Mouse (Mus musculus) midbrain, embryonic 15.5 days (tissue): Measurements from ENCODE around the gene Hoxb7. TPM values are rescaled to one million over a fixed set of nuclear protein-coding genes. Genes with fewer than 3 reads are reported as not detected.
A peak's percentile ranks its signal among the peaks of the same experiment; 100 is the strongest.

Experiments used
- ATAC-seq: fragments of 200-750 bp; cut with Nextera tagmentation; replicated peaks from 2 replicates; pipeline ENCODE4 v1.8.0; 2017; ENCODE audit warnings: moderate TSS enrichment
- H3K27ac ChIP-seq: fragments of 300-500 bp; sonication (generic); 2 replicates; pipeline ENCODE4 v1.5.1; 2015; ENCODE audit warnings: mild to moderate bottlenecking, inconsistent platforms
- H3K27me3 ChIP-seq: fragments of 300-500 bp; sonication (generic); replicated peaks from 2 replicates; pipeline ENCODE4 v1.6.1; 2015; ENCODE audit warnings: inconsistent platforms
- H3K36me3 ChIP-seq: fragments of 300-500 bp; sonication (generic); replicated peaks from 2 replicates; pipeline ENCODE4 v1.6.1; 2015; ENCODE audit warnings: inconsistent platforms
- H3K4me1 ChIP-seq: fragments of 300-500 bp; sonication (generic); 2 replicates; pipeline ENCODE4 v1.6.1; 2015; ENCODE audit warnings: inconsistent platforms
- H3K4me2 ChIP-seq: fragments of 300-500 bp; sonication (generic); 2 replicates; pipeline ENCODE4 v1.6.1; 2015; ENCODE audit warnings: inconsistent platforms, mild to moderate bottlenecking, moderate library complexity
- H3K4me3 ChIP-seq: fragments of 300-500 bp; sonication (generic); 2 replicates; pipeline ENCODE4 v1.5.1; 2015; ENCODE audit warnings: mild to moderate bottlenecking, inconsistent platforms
- H3K9ac ChIP-seq: fragments of 300-500 bp; sonication (generic); 2 replicates; pipeline ENCODE4 v1.6.1; 2015; ENCODE audit warnings: mild to moderate bottlenecking, inconsistent platforms
- H3K9me3 ChIP-seq: fragments of 300-500 bp; sonication (generic); 2 replicates; pipeline ENCODE4 v1.6.1; 2016; ENCODE audit warnings: inconsistent platforms
- WGBS: fragments of 180-500 bp; shearing (Covaris S2); methylation state at CpG from one replicate; pipeline ENCODE4 v1.1.7; 2015; ENCODE audit warnings: mixed read lengths; 5-methylcytosine and 5-hydroxymethylcytosine counted together
- microRNA counts: library from miRNA; unstranded; fragments of <30 nt; microRNA quantifications from one replicate; lab custom pipeline; 2016
- microRNA-seq: library from miRNA; unstranded; fragments of <30 nt; microRNA quantifications from one replicate; pipeline ENCODE4, GENCODE M21; 2016
- polyA plus RNA-seq: library from polyadenylated mRNA; unstranded; fragments of >200 nt; fragmentation: Nextera tagmentation; extraction: Ambion mirVana; gene quantifications from 2 replicates; pipeline ENCODE4 v1.2.1, GENCODE M21; 2015

Gene Hoxb7
- polyA plus RNA-seq, 1 experiment from 2014 or later: not detected

- WGBS: 6% methylated on average over 8 of the region's 8 CpGs
- Histone ChIP-seq H3K36me3 (no peaks in the 10 kb centered on the region), H3K27ac (no peak overlapping the region), H3K9ac (no peak overlapping the region), H3K4me3 (no peak overlapping the region), H3K9me3 (no peaks in the 10 kb centered on the region), H3K4me2 (no peak overlapping the region), H3K4me1 (no peaks in the 10 kb centered on the region; the same call in 1 of the 2 replicates), H3K27me3 (peaks cover 95% of the 10 kb centered on the region)
- no peak for ATAC-seq
These were observed 42.2 kb downstream of the Hoxb7 start for GRCm38 (mm10) chr11:96328605-96329004.

GRCm38 (mm10) chr11:96332105-96332504 is 45.7 kb downstream of the Hoxb7 start:
- ATAC-seq: no peak
- H3K9ac ChIP-seq: no peak overlapping the region
- H3K9me3 ChIP-seq: no peaks in the 10 kb centered on the region
- H3K27ac ChIP-seq: no peak overlapping the region
- H3K36me3 ChIP-seq: no peaks in the 10 kb centered on the region
- peaks cover 99% of the 10 kb centered on the region for H3K27me3 ChIP-seq
- no peaks in the 10 kb centered on the region; the same call in 1 of the 2 replicates for H3K4me1 ChIP-seq
- H3K4me2 ChIP-seq: no peak overlapping the region
- 0% methylated on average over 8 of the region's 8 CpGs for WGBS
- no peak overlapping the region for H3K4me3 ChIP-seq

DNA sequence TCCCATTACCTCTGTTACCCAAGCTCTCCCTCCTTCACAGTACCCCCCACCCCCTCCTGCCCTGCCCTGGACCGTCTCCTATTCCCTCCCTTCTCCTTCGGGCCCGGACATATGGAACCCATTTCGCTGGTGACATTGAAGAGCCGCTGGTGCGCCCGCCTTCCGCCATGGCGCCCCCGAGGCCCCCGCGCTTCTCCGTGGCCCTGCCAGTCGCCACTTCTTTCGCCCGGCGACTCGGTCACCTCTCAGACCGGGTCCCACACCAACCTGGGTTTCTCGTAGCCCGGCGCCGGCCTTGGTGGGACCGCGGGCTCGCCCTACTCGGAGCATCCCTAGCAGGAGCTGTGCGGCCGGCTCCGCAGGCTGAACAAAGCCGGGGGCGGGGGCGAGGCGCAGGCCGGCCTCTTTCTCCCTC is 46.2 kb downstream of the Hoxb7 start:
- no peak for ATAC-seq
- under 1% methylated on average over 35 of the region's 35 CpGs for WGBS
- peaks cover 99% of the 10 kb centered on the region for H3K27me3 ChIP-seq
- no peak overlapping the region for H3K4me2 ChIP-seq
- no peak overlapping the region for H3K4me3 ChIP-seq
- no peaks in the 10 kb centered on the region for H3K36me3 ChIP-seq
- H3K9me3 ChIP-seq: no peaks in the 10 kb centered on the region
- no peak overlapping the region for H3K9ac ChIP-seq
- no peak overlapping the region for H3K27ac ChIP-seq
- H3K4me1 ChIP-seq: no peaks in the 10 kb centered on the region; the same call in 1 of the 2 replicates

- 3% methylated on average over 17 of the region's 17 CpGs for WGBS
- Histone ChIP-seq H3K9me3 (no peaks in the 10 kb centered on the region), H3K4me2 (no peak overlapping the region), H3K4me3 (no peak overlapping the region), H3K27ac (no peak overlapping the region), H3K4me1 (no peaks in the 10 kb centered on the region; the same call in 1 of the 2 replicates), H3K36me3 (no peaks in the 10 kb centered on the region), H3K27me3 (peaks cover 99% of the 10 kb centered on the region), H3K9ac (no peak overlapping the region)
- no peak for ATAC-seq
These were observed 47.0 kb downstream of the Hoxb7 start for GRCm38 (mm10) chr11:96333241-96334001.

DNA sequence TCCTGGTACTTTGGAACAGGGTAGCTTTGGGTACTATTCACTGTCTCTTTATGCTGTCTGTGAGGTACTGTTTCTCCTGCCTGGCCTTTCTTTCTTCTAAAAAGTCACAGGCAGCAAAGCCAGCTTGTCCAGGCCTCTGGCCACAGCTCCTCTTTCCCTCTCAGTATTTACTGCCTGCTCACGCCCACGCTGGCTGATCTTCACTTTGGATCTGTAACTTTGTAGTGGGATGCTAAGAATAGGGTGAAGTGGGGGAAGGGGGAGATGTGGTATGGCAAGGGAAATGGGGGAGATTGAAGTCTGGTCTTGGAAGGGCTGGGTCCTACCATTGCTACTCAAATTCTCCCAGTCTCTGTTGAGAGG is 47.6 kb downstream of the Hoxb7 start:
- Histone ChIP-seq H3K36me3 (no peaks in the 10 kb centered on the region), H3K4me3 (no peak overlapping the region), H3K27ac (no peak overlapping the region), H3K9me3 (no peaks in the 10 kb centered on the region), H3K27me3 (peaks cover 99% of the 10 kb centered on the region), H3K4me2 (no peak overlapping the region), H3K4me1 (no peaks in the 10 kb centered on the region; the same call in 1 of the 2 replicates), H3K9ac (no peak overlapping the region)
- no peak for ATAC-seq
- 0% methylated on average over 2 of the region's 2 CpGs for WGBS

GRCm38 (mm10) chr11:96334998-96335397 is 48.6 kb downstream of the Hoxb7 start:
- Histone ChIP-seq H3K36me3 (no peaks in the 10 kb centered on the region), H3K27ac (no peak overlapping the region), H3K4me2 (no peak overlapping the region), H3K4me3 (no peak overlapping the region), H3K4me1 (no peaks in the 10 kb centered on the region; the same call in 1 of the 2 replicates), H3K9me3 (no peaks in the 10 kb centered on the region), H3K27me3 (peaks cover 100% of the 10 kb centered on the region), H3K9ac (no peak overlapping the region)
- no peak for ATAC-seq
- WGBS: 36% methylated on average over 3 of the region's 3 CpGs

- no peak overlapping the region for H3K4me2 ChIP-seq
- no peak overlapping the region for H3K4me3 ChIP-seq
- H3K9me3 ChIP-seq: no peaks in the 10 kb centered on the region
- peaks cover 3% of the 10 kb centered on the region; the same call in 1 of the 2 replicates for H3K4me1 ChIP-seq
- WGBS: 5% methylated on average over 2 of the region's 2 CpGs
- no peak overlapping the region for H3K27ac ChIP-seq
- no peak for ATAC-seq
- H3K27me3 ChIP-seq: peaks cover 98% of the 10 kb centered on the region
- H3K36me3 ChIP-seq: no peaks in the 10 kb centered on the region
- H3K9ac ChIP-seq: no peak overlapping the region
These were observed 50.2 kb downstream of the Hoxb7 start for GRCm38 (mm10) chr11:96336597-96336996.

GRCm38 (mm10) chr11:96337026-96337425 is 50.6 kb downstream of the Hoxb7 start:
- under 1% methylated on average over 6 of the region's 6 CpGs for WGBS
- peaks cover 3% of the 10 kb centered on the region; the same call in 1 of the 2 replicates for H3K4me1 ChIP-seq
- H3K27ac ChIP-seq: no peak overlapping the region
- no peak overlapping the region for H3K4me3 ChIP-seq
- H3K4me2 ChIP-seq: no peak overlapping the region
- H3K36me3 ChIP-seq: no peaks in the 10 kb centered on the region
- peaks cover 98% of the 10 kb centered on the region for H3K27me3 ChIP-seq
- no peaks in the 10 kb centered on the region for H3K9me3 ChIP-seq
- ATAC-seq: no peak
- no peak overlapping the region for H3K9ac ChIP-seq

DNA sequence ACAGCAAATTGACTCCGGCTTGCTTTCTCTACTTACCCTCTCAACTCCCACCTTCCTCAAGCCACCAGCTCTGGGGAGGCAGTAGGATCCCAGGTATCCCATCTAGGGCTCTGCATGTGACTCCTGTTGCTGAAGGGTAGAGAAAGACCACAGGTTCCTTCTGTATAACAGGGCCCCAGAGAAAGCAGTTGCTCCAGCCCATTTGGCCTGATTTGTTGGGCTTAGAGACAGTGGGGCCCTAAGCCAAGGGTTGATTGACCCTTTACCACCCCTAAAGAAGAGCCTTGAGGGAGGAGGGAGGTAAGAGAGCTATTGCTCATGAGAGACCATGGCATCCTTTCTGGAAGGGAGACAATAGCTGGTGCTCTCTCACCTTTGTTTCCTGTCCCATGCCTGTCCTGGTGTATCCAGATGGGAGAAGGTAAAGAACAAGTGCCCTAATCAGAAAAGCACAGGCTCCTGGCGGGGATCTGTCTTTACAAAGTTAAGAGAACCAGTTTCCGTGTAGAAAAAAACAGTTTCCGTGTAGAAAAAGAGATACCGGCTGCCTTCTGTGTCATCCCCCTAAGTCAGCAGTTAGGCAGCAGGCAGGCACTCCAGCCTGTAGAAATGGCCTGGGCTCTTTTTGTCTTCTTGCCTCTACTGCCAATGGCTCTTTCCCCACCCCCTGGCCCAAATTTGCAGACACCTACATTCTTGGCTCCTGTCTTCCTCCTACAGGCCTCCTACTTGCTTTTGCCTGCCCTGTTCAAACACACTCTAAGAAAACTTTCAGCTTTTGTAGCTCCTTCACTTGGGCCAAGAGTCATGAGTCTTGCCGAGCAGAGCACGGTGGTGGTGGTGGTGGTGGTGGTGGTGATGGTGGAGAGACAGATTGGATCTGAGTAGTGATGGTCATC is 52.8 kb downstream of the Hoxb7 start:
- H3K9ac ChIP-seq: no peak overlapping the region

More for the DNA sequence above, 52.8 kb downstream of the Hoxb7 start:
- ATAC-seq: no peak
- H3K27ac ChIP-seq: no peak overlapping the region
- H3K4me3 ChIP-seq: no peak overlapping the region
- H3K36me3 ChIP-seq: no peaks in the 10 kb centered on the region
- no peaks in the 10 kb centered on the region for H3K9me3 ChIP-seq
- 0 out of 2 replicates have a peak, but pooled peaks cover 3% of the 10 kb centered on the region for H3K4me1 ChIP-seq
- no peak overlapping the region for H3K4me2 ChIP-seq
- WGBS: 11% methylated on average over 7 of the region's 7 CpGs
- H3K27me3 ChIP-seq: peaks cover 97% of the 10 kb centered on the region

MicroRNA genes within 50 kb of the gene (microRNA counts, 519-probe panel; counts per million panel counts)
- microRNA mmu-miR-10a (lab: Ali Mortazavi, UCI): 2,101 counts per million, percentile 22 among the panel's probes with 10 or more counts
- not detected for microRNA mmu-miR-196a (lab: Ali Mortazavi, UCI)

Small RNAs within 50 kb of the gene (microRNA-seq; reads per million reads assigned to microRNA genes)
- gene Mir10a: 970 reads per million, percentile 80 among the genes with 10 or more reads in this experiment
- gene Mir196a-1: not detected

Other genes starting within 250 kb of the Hoxb7 start
- 41.4 and 44.0 TPM in 2 replicates for gene Ube2z, start 221.2 kb upstream of the Hoxb7 start, polyA plus RNA-seq
- 546 and 607 TPM in 2 replicates for gene Atp5g1, start 211.0 kb upstream of the Hoxb7 start, polyA plus RNA-seq
- gene Calcoco2, start 174.7 kb upstream of the Hoxb7 start, polyA plus RNA-seq: not detected in 2 replicates
- 0.14 and 0.26 TPM in 2 replicates for gene Ttll6, start 152.8 kb upstream of the Hoxb7 start, polyA plus RNA-seq
- not detected in 2 replicates for gene Hoxb13, start 92.3 kb upstream of the Hoxb7 start, polyA plus RNA-seq
- gene Hoxb9, start 15.2 kb upstream of the Hoxb7 start, polyA plus RNA-seq: not detected in 2 replicates
- not detected in 2 replicates for gene Hoxb8, start 4.7 kb upstream of the Hoxb7 start, polyA plus RNA-seq
- gene Hoxb6, start 5.9 kb downstream of the Hoxb7 start, polyA plus RNA-seq: 0.13 and 0.34 TPM in 2 replicates
- gene Hoxb5, start 16.7 kb downstream of the Hoxb7 start, polyA plus RNA-seq: 0.09 and 0.70 TPM in 2 replicates
- gene Hoxb4, start 31.6 kb downstream of the Hoxb7 start, polyA plus RNA-seq: not detected in 2 replicates
- 0.15 TPM in 1 of 2 replicates, not detected in the other for gene Hoxb3, start 36.7 kb downstream of the Hoxb7 start, polyA plus RNA-seq
- gene Hoxb2, start 63.9 kb downstream of the Hoxb7 start, polyA plus RNA-seq: 0.17 and 0.32 TPM in 2 replicates
- not detected in 2 replicates for gene Hoxb1, start 79.1 kb downstream of the Hoxb7 start, polyA plus RNA-seq
- 3.0 and 3.8 TPM in 2 replicates for gene Skap1, start 178.0 kb downstream of the Hoxb7 start, polyA plus RNA-seq